Mouse (Mus musculus): ENCODE data around the gene Gas7.
A peak's percentile ranks its signal among the peaks of the same experiment; 100 is the strongest.

Gas7 gene

DNA sequence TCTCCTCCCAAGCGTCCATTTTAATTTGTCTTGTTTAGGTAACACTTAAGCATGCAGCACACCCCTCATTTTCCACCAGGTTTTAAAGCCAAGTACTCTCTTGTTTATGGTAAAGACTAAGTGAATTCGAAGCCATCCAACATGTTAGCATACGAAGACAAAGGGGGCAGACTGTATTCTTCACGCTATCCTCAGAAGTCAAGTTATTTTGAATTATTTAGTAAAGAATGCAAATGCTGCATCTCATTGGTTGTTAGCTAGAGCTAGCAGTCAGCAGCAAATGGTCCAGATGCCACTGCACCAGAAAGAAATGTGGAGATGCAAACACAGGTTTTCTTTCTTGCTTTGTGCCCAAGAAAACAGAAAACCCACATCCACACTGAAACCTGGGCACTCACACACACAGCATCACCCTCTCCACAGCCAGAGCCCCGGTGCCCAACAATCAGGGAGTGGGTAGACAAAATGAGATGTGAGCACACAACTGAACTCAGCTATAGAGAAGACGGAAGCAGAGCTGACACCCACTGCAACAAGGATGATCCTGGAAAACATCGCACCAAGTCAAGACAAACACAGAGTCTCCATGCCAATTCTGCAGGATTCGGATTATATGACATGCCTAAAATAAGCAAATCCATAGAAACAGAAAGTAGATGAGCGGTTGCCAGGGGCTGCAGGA, 157.1 kb downstream of the Gas7 start:
- DNase-seq (ENCODE audit: extremely low spot score, low spot score): no peak

DNA sequence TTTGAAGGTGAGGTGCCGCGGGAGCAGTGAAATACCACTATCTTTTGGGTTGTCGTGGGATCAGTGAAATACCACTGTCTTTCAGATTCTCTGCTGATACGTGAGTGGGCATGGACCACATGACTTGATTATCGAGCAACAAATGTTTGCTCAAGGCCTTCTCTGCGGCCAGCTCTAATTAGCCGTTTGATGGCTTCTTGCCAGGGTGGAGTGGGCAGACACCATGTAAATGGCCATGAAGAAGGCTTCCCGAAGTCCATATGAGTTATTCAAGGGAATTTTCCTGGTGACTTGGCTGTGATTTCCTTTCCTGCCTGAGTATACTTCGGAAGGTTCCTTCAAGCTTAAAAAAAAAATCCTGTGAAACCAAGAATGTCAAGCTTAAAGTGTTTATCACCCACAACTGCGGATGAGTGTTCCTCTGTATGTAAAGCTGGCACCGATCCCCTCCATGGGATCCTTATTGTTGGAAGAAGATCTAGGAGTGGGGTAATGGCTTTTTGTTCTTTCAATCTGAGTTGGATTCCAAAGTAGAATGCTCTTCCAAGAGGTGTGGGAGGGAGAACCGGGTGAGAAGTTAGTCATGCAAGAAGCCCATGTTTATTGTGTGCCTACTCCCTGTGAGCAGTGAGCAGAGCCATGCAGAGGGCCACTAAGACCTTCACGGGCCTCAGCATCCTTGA, 161.5 kb downstream of the Gas7 start:
- DNase-seq (ENCODE audit: extremely low spot score, low spot score): no peak

DNA sequence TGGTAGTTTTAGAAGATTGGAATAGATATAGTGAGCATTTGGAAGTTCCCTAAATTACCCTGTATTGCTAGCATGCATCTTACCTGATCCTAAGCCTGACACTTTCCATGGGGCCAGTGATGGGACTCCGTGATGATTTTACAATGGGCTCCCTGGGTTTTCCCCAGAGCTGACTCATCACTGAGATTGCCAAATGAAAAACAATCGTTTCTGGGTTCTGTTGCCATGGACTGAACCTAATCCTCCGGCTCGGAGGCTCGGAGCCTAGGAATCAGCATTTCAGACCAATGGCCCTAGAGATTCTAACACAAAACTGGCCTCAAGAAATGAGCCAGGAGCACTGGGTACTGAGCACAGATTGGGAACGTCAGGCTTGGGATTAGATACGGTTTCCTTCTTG, 167.1 kb downstream of the Gas7 start:
- no peak for DNase-seq (ENCODE audit: extremely low spot score, low spot score)

DNA sequence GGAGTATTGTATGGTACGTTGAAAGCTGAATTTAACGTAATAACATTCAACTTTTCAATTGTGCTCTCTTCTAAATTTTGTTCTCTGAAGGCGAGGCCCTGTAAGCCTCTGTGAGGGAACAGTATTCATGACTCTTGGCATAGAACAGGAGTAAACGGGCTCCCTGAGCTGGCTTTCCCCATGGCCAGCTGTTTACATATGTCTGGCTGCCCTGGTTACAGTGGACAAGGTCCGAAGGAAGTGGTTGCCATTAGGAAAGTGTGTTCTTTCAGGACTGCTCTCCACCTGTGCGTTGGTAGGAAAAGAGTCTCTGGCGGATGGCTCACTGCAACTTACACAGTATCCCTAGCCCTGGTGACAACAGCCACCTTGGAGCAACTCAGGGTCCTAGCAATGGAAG, 171.9 kb downstream of the Gas7 start:
- no peak for DNase-seq (ENCODE audit: extremely low spot score, low spot score)

DNA sequence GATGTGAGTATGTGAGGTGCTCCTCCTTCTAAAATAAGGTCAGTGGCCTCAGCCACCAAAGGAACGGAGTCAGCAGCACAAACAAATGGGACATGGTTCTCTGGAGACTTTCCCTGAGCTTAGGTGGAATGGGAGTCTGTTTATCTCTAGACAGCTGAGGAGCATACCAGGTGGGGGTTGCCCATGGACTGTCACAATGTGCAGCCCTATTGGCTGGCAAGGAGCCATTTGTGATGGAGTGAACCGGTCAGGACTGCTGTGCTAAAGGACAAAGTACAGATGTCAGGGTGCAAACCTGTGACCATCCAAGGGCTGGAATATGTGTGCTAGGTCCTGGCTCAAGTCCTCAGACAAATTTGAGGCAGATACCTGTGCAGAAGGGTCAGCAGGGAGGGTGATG, 173.3 kb downstream of the Gas7 start:
- DNase-seq (ENCODE audit: extremely low spot score, low spot score): no peak

DNA sequence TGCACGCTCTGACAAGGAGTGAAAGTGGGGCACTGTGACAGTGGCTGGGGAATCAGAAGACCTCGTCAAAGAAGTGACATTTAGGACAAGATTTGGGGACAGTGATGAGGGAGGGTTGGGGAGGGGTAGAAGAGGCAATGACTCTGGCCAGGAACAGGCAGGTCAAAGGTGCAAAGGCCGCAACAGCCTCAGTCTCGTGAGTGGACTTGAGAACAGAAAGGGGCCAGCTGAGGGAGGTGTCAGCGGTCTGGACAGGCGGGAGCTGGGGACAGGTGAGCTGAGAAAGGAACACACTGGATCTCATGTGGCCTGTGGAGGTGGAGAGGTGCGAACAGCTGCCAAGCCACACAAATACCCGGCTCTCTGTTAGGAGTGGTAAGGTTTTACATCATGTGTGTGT, 177.7 kb downstream of the Gas7 start:
- no peak for DNase-seq (ENCODE audit: extremely low spot score, low spot score)

DNA sequence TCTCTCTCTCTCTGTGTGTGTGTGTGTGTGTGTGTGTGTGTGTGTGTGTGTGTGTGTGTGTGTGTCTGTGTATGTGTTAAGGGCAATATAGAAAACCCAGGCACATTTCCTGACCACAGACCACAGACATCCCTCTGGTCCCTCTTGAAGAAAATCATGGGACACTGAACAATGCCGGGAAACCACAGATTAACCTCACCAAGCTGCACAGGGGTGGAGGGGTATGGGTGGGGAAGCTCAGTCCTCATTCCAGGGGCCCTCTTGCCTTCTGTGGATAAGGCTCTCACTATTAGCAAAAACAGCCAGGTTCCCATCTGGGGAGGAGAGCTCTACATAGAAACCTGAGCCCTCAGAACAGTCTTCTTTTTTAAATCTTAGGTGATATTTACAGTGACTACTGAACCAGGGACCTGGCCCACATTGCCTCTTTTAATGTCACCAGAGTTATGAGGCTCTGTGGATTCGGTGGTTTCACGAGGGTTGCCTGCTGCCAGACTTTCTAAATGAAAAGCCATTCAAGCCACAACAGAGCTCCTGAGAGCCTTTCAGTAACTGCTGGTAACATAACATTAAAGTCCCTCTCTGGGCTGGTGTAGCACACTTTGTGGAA, 178.5 kb downstream of the Gas7 start:
- no peak for DNase-seq (ENCODE audit: extremely low spot score, low spot score)

DNA sequence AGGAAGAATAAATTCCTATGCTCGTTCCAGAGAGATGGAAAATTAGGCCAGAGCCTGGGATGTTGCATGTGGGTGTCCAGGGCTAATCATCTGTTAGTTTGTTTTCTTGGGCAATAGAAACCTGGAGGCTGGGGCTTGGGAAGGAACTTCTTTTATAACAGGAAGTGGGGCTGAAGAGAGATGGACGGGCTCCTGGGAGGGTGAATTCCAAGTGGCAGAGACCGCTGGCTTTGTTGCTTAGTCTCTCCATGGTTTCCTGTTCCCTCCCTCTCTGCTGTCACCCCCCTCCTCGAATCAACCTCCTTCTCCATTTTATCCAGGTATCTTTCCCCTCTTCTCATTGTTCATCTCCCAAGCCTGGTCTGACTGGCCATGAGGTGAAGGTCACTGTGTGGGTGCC, 181.0 kb downstream of the Gas7 start:
- no peak for DNase-seq (ENCODE audit: extremely low spot score, low spot score)

DNA sequence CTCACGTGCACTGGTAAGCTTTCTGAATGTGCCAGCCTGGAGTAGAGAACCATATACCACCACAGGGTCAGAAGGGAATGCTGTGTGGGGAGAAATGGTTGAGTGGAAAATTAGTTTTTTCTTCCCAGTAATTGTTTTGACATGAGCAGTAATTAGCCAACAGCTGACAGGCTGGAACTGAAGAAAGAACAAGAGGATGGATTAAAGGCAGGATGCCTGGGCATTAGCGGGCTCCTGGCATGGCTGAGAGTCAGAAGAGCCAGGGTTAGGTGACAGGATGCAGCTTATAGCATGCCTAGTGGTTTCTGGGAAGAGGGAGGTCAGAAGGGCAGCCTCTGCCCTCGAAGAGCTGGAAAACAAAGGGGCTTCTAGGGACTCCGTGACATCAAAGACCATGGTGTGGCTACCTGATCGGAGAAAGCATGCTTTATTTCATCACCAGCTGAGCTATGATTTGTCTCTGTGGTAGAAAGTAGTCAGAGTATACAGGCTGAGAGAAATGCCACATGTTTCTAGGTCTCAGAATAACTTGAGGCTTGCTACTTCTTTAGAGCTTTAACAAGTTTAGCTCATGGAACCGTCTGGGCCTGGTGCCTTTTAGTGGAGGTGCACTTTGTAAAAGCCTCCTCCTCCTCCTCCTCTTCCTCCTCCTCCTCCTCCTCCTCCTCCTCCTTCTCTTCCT, 181.8 kb downstream of the Gas7 start:
- no peak for DNase-seq (ENCODE audit: extremely low spot score, low spot score)

DNA sequence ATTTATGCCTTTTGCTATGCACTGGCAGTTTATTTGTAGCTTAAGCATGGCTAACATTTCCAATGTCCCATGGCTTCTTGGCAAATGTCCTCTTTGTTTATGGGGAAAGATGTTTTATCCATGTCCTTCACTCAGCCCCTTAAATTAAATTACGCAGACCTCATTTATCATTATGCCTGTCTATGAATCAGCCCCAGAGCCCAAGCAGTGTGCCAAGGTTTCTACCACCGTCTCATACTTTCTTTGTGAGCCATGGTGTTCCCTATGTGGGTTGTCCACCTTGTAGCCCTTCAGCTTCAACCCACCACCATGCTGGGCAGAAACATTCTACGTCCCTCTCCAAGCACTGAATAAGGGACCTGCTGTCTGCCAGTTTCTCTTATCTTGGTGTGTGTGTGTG, 183.2 kb downstream of the Gas7 start:
- no peak for DNase-seq (ENCODE audit: extremely low spot score, low spot score)

DNA sequence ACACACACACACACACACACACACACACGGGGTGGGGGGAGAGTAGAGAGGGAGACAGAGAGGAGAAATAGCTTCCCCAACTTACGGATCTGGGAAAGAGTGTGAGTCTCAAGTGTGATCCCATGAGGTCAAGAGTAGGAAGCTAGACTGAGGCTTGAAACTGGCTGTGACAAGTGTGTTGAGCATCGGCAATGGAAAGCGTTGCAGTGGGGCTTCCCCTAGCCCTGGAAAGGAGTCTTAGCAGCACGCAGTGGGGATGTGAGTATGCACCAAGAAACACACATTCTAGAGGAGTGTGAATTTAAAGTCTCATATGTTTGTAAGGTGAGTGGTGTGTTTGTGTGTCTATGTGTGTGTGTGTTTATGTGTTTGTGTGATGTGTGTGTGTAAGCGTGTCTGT, 185.1 kb downstream of the Gas7 start:
- DNase-seq (ENCODE audit: extremely low spot score, low spot score): no peak

DNA sequence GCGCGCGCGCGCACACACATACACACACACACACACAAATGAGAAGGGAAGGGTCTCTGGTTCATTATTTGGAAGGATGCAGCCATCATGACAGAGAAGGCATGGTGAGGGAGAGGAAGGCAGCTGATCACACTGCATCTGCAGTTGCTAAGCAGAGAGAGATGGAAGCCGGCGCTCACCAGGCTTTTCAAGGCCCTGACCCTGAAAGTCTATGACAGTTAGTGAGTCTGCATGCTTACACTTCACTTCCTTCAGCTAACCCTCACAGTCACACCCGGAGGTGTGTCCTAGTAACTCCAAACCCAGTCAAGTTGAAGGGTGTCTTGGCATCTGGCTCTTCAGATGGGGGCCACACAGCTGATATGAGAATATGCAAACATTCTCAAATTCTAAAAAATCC, 187.2 kb downstream of the Gas7 start:
- DNase-seq (ENCODE audit: extremely low spot score, low spot score): no peak

DNA sequence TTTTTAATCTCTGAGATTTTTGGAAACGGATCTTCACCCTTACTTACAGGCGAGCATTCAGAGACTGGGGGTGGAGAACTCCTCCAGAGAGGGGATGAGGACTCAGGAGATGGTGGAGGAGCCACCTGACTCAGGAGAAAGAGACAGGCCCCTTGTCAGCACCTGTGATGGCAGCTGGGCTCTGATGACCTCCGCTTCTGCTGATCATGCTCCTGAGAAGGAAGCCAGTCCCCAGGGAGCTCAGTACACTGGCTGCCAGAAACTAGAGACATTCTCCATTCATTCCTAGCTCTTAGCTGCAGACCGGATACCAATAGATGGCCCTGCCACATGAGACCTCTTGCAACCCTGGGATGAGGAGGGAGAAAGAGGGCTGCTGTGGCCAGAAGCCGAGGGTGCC, 187.6 kb downstream of the Gas7 start:
- DNase-seq (ENCODE audit: extremely low spot score, low spot score): no peak

DNA sequence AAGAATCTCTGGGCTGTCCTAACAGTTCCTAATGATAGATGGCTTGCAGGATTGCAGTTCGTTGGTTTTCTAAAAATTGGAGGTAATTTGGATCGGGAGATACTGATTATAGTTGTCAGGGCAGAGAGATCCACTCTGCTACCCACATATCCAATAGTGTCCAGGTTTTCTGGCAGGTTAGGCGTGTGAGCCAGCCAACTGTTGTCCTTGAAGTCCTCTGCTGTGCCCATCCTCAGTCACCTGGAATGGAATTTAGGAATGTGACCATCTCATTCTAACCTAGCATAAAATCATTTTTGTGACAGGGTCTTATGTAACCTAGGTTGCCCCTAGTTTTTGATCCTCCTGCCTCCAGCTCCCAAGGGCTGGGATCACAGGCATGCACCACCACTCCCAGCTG, 188.2 kb downstream of the Gas7 start:
- DNase-seq (ENCODE audit: extremely low spot score, low spot score): no peak

DNA sequence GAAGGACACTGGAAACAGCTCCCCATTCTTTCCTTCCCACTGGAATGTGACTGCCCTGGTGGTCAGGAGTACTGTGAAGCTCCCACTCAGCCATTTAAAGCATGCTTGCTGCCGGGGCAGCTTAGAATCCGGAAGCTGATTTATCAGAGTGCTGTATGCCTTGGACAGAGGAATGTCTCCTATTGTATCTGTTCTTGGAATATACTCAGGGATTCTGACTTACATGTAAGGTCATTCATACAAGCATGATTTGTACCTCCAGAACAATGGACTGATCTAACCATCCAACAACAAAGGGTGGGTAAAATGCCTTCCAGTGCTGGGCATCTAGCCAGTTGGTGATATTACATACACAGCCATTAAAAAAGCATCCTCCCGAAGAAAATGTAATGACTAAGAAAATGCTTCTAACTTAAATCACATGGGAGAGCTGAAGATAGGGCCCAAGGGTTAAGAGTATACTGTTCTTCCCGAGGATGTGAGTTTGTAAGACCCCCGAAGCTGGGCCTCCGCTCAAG, 189.5 kb downstream of the Gas7 start:
- DNase-seq (ENCODE audit: extremely low spot score, low spot score): no peak

DNA sequence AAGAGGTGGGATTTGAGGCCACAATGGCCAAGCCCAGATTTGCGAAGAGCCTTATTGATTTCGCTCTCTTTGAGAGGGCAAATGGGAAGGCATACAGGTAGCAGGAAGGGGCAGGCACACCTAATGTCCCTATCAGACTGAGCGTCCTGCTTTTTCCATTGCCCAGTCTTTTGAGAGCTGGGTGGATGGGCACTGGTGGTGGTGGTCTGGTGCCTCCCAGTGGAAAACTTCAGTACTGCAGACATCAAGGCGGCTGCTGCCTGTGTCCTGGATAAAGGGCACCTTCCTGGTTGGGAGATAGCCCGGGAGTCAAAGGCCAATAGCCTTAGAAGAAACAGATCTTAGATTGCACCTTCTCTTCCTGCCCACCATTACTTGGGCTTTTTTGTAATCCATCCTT, 192.5 kb downstream of the Gas7 start:
- peak; percentile 71 for DNase-seq (ENCODE audit: extremely low spot score, low spot score)

DNA sequence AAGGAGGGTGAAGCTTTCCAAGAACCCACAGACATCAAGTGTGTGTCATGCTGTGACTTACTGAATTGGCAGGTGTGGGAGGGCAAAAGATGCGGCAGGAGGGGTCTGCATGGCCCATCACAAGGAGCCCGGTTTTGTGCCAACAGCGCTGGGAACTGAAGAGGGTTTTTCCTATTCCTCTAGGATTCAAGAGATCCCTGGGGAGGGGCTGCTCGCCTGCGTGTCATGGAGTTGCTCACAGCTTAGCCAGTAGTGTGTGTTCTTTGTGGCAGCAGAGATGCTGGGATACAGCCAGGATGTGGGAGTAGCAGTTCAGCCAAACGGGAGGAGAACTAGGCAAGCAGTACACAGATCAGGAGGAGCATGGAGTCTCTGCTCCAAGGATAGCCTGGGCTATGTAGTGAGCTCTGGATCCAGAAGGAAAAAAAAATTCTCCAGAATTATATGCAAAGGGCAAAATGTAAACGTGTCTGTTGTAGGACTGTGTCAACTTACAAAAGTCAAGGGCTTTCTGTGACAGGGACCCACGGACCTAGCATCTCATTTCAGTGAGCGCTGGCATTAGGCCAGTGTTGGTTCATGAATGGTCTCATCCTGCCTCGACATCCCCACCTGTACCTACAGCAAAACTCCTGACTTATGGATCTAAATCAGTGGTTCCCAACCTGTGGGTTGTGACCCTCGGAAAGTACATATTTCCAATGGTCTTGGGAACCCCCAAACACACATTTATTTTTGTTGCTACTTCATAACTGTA, 193.6 kb downstream of the Gas7 start:
- DNase-seq (ENCODE audit: extremely low spot score, low spot score): no peak

DNA sequence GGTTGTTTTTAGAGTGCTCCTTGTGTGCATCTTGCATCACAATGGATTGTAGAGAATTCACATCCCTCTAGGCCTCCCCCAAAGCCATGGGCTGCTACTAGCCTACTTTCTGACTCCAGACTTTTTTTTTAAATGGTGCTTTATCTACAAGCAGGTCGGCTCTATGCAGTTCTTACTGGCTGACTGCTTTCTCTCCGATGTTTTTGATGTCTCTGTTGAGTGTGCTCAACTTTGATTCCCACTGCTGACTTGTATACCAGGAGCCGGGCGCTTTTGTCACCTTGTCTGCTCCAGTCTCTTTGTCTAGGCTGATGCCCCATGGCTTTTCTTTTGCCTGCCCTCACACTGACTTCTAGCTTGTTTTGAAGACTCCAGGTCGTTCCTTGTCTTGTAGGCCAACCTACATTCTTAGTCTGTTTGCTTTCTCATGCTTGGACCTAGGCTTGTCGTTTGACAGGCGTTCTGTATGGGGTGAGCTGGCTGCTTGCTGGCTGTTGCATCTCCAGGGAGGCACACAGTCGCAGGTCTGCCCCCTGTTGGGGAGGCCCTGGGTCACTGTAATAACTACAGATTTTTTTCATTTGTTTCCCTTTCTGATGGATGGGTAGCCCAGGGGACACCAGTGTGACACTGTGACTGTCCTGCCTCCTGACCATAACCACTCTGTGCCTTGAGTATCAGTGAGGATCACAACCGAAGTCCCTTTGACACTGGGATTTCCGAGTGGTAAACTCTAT, 194.9 kb downstream of the Gas7 start:
- DNase-seq (ENCODE audit: extremely low spot score, low spot score): no peak

DNA sequence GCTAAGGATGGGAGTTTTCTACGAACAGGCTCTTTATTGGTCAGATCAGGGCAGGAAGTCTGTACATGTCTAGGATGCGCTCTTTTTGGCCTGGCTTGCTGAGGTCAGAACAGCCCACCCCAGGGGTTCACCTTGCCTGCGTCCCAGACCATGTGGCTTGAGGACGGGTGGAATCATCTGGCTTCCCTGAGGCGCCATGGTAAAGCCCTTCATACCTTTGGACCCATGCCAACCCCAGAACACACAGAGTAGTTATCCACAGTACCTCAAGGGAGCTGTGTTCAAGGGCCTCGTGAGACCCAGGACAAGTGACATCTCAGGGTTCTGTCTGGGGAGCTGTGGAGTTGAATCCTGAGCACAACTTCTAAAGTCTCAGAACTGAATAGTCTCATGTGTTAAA, 196.5 kb downstream of the Gas7 start:
- no peak for DNase-seq (ENCODE audit: extremely low spot score, low spot score)

DNA sequence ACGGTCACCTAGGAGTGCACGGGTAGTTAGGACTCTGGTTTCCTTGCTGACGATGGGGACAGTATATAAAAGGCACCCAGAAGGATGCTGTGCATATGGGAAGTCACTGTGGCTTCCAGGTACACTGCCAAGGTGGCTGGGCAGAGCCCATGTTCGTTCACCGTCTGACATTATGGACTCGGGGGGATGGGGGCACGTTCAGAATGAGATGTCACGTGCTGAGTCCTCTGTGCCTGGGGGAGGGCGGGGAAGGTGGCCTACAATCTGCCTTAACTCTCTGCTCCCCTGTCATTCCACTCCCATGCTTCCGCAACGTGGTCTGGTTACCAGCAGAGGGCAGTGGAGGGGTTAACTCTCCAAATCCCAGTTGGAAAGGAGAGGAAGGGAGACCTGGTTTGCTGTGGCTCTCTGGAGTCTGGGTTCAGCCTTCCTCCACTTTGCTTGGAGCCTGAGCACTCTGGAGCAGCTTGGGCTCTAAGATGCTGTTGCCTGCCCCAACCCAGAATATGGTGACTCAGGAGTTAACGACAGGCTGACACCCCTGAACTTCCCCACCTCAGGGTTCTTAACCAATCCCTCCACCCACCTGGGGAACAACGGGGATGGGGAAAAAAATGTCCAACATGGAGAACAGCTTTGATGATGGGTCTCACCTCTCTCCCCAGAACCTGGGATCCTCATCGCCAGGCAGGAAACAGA, 197.1 kb downstream of the Gas7 start:
- peak; percentile 60 for DNase-seq (ENCODE audit: extremely low spot score, low spot score)
